ENCODE assay signal across 13 mouse cellular contexts in genomic region chr16:39151325-39152318, GRCm38 (mm10).
DNase-seq lines count a peak whose midpoint lies in the region; ATAC-seq and TF ChIP-seq lines count a peak whose summit lies in the region.
"Had no signal": no experiment of that assay in that cellular context is flagged by ENCODE, and none has a peak within 500 bp of the region (broad histone marks: within the 10 kb centered on the region; RNA-seq: fewer than 3 reads in every experiment).

No protein-coding gene starts in this region.

- H3K27ac ChIP-seq in hindbrain, postnatal 0 days: no peak overlapping the region
- no peak overlapping the region for H3K27ac ChIP-seq in hindbrain, embryonic 14.5 days
- H3K27ac ChIP-seq in forebrain, embryonic 15.5 days (replicated peaks): no peak overlapping the region
- no peak overlapping the region for H3K27ac ChIP-seq in kidney, postnatal 0 days
- no peak overlapping the region; the same call in 1 of the 2 replicates for H3K27ac ChIP-seq in midbrain, embryonic 12.5 days (replicated peaks)
- no peak overlapping the region for H3K27ac ChIP-seq in liver, embryonic 12.5 days
- H3K27ac ChIP-seq: stomach, postnatal 0 days had no signal

- H3K4me3 ChIP-seq in hindbrain, postnatal 0 days (ENCODE audit: low read length): no peak overlapping the region
- H3K4me3 ChIP-seq in hindbrain, embryonic 14.5 days (replicated peaks; ENCODE audit: low read length): no peak overlapping the region
- H3K4me3 ChIP-seq in forebrain, embryonic 15.5 days: no peak overlapping the region
- H3K4me3 ChIP-seq in kidney, postnatal 0 days (replicated peaks; ENCODE audit: low read depth, low read length): no peak overlapping the region
- H3K4me3 ChIP-seq in midbrain, embryonic 12.5 days: no peak overlapping the region
- H3K4me3 ChIP-seq in liver, embryonic 12.5 days: no peak overlapping the region
- H3K4me3 ChIP-seq: erythroblast, embryonic 14.5 days; myocyte had no signal

- ATAC-seq in hindbrain, postnatal 0 days: no peak
- ATAC-seq in hindbrain, embryonic 14.5 days (ENCODE audit: low FRiP score): no peak
- peak; percentile 66 for ATAC-seq in forebrain, embryonic 15.5 days (replicated peaks)
- ATAC-seq in kidney, postnatal 0 days (replicated peaks; ENCODE audit: low FRiP score, low read depth): peak; percentile 63; the same call in 1 of the 2 replicates
- peak; percentile 49; the same call in 1 of the 2 replicates for ATAC-seq in midbrain, embryonic 12.5 days (ENCODE audit: low FRiP score, low read depth)
- no peak for ATAC-seq in liver, embryonic 12.5 days

- no peaks in the 10 kb centered on the region for H3K27me3 ChIP-seq in hindbrain, postnatal 0 days (ENCODE audit: insufficient read depth, low read length)
- H3K27me3 ChIP-seq in hindbrain, embryonic 14.5 days (ENCODE audit: control insufficient read depth, insufficient read depth, low read length): no peaks in the 10 kb centered on the region
- H3K27me3 ChIP-seq in forebrain, embryonic 15.5 days: no peaks in the 10 kb centered on the region
- no peaks in the 10 kb centered on the region for H3K27me3 ChIP-seq in kidney, postnatal 0 days (ENCODE audit: insufficient read depth, low read length)
- H3K27me3 ChIP-seq in midbrain, embryonic 12.5 days: no peaks in the 10 kb centered on the region
- no peaks in the 10 kb centered on the region for H3K27me3 ChIP-seq in liver, embryonic 12.5 days (replicated peaks)

- H3K4me2 ChIP-seq in hindbrain, postnatal 0 days (ENCODE audit: low read depth, low read length): no peak overlapping the region
- H3K4me2 ChIP-seq in hindbrain, embryonic 14.5 days (replicated peaks): no peak overlapping the region
- H3K4me2 ChIP-seq in forebrain, embryonic 15.5 days (replicated peaks): no peak overlapping the region
- no peak overlapping the region for H3K4me2 ChIP-seq in kidney, postnatal 0 days (ENCODE audit: low read length)
- no peak overlapping the region for H3K4me2 ChIP-seq in midbrain, embryonic 12.5 days (replicated peaks)
- no peak overlapping the region for H3K4me2 ChIP-seq in liver, embryonic 12.5 days

- TF ChIP-seq CTCF in hindbrain, postnatal 0 days (IDR thresholded peaks at IDR 0.05; ENCODE audit: low read depth): no peak
- TF ChIP-seq CTCF in kidney, postnatal 0 days (IDR thresholded peaks at IDR 0.05; ENCODE audit: low read depth): no peak

- H3K9me3 ChIP-seq in hindbrain, postnatal 0 days (ENCODE audit: low read length): no peaks in the 10 kb centered on the region
- H3K9me3 ChIP-seq in hindbrain, embryonic 14.5 days (ENCODE audit: control insufficient read depth, low read length): no peaks in the 10 kb centered on the region
- no peaks in the 10 kb centered on the region for H3K9me3 ChIP-seq in forebrain, embryonic 15.5 days
- H3K9me3 ChIP-seq in kidney, postnatal 0 days (replicated peaks; ENCODE audit: low read length): no peaks in the 10 kb centered on the region
- no peaks in the 10 kb centered on the region for H3K9me3 ChIP-seq in midbrain, embryonic 12.5 days
- no peaks in the 10 kb centered on the region for H3K9me3 ChIP-seq in liver, embryonic 12.5 days (replicated peaks)

- H3K4me1 ChIP-seq in hindbrain, postnatal 0 days (ENCODE audit: insufficient read depth, low read length): no peaks in the 10 kb centered on the region; the same call in 1 of the 2 replicates
- no peaks in the 10 kb centered on the region for H3K4me1 ChIP-seq in hindbrain, embryonic 14.5 days (replicated peaks; ENCODE audit: control insufficient read depth, insufficient read depth, low read length)
- H3K4me1 ChIP-seq in forebrain, embryonic 15.5 days: no peaks in the 10 kb centered on the region
- no peaks in the 10 kb centered on the region for H3K4me1 ChIP-seq in kidney, postnatal 0 days (replicated peaks; ENCODE audit: insufficient read depth, low read length)
- H3K4me1 ChIP-seq in midbrain, embryonic 12.5 days: no peaks in the 10 kb centered on the region
- H3K4me1 ChIP-seq in liver, embryonic 12.5 days: no peaks in the 10 kb centered on the region

- 57% methylated on average over 9 of the region's 9 CpGs for WGBS in hindbrain, postnatal 0 days
- 66% methylated on average over 9 of the region's 9 CpGs for WGBS in hindbrain, embryonic 14.5 days
- WGBS in forebrain, embryonic 15.5 days: 43% methylated on average over 9 of the region's 9 CpGs
- WGBS in kidney, postnatal 0 days: 57% methylated on average over 9 of the region's 9 CpGs
- WGBS in midbrain, embryonic 12.5 days: 55% methylated on average over 9 of the region's 9 CpGs
- WGBS in liver, embryonic 12.5 days (ENCODE audit: insufficient replicate concordance): 66% methylated on average over 9 of the region's 9 CpGs

- H3K9ac ChIP-seq in hindbrain, postnatal 0 days (replicated peaks; ENCODE audit: low read length): no peak overlapping the region
- H3K9ac ChIP-seq in hindbrain, embryonic 14.5 days: no peak overlapping the region
- no peak overlapping the region for H3K9ac ChIP-seq in forebrain, embryonic 15.5 days (replicated peaks)
- H3K9ac ChIP-seq in kidney, postnatal 0 days (ENCODE audit: low read depth, low read length): no peak overlapping the region
- H3K9ac ChIP-seq in midbrain, embryonic 12.5 days (replicated peaks): no peak overlapping the region
- H3K9ac ChIP-seq in liver, embryonic 12.5 days: no peak overlapping the region

- DNase-seq in hindbrain, postnatal 0 days (ENCODE audit: low spot score): peak; percentile 33
- no peak for DNase-seq in hindbrain, embryonic 14.5 days (ENCODE audit: low spot score)
- DNase-seq in kidney, postnatal 0 days (ENCODE audit: low spot score): peak; percentile 42
- DNase-seq in cerebellum, adult 9-11 months: no peak
- DNase-seq in gastrocnemius, postnatal 4 days (ENCODE audit: low spot score in 2 of 2): no peak
- DNase-seq: cerebellum, postnatal 36 days; liver had no signal

- no peaks in the 10 kb centered on the region for H3K36me3 ChIP-seq in hindbrain, postnatal 0 days (ENCODE audit: insufficient read depth, low read length)
- H3K36me3 ChIP-seq in hindbrain, embryonic 14.5 days (replicated peaks; ENCODE audit: control insufficient read depth, insufficient read depth): no peaks in the 10 kb centered on the region
- H3K36me3 ChIP-seq in forebrain, embryonic 15.5 days: no peaks in the 10 kb centered on the region
- H3K36me3 ChIP-seq in kidney, postnatal 0 days (ENCODE audit: insufficient read depth, low read length): no peaks in the 10 kb centered on the region
- no peaks in the 10 kb centered on the region for H3K36me3 ChIP-seq in midbrain, embryonic 12.5 days
- no peaks in the 10 kb centered on the region for H3K36me3 ChIP-seq in liver, embryonic 12.5 days

Comparison
In these comparisons a context has a peak if more than half of its experiments do, and no peak if none do; other contexts are left out.
1. DNase-seq: peak in hindbrain, postnatal 0 days (single experiment) and kidney, postnatal 0 days (single experiment); none in hindbrain, embryonic 14.5 days (single experiment), cerebellum, adult 9-11 months (single experiment) and gastrocnemius, postnatal 4 days (0 of 2).
2. ATAC-seq: peak in forebrain, embryonic 15.5 days (single experiment), kidney, postnatal 0 days (single experiment) and midbrain, embryonic 12.5 days (single experiment); none in hindbrain, postnatal 0 days (single experiment), hindbrain, embryonic 14.5 days (single experiment) and liver, embryonic 12.5 days (single experiment).